Mouse (Mus musculus) layer of hippocampus, postnatal 14 days (tissue): ENCODE measurements around the gene Zfp26. TPM values are rescaled to one million over a fixed set of nuclear protein-coding genes. Genes with fewer than 3 reads are reported as not detected.

ENCODE experiments used
- total RNA-seq, 2 experiments: library from RNA; stranded (reverse); gene quantifications; 2 replicates each; pipeline ENCODE4 v1.2.3; 2021

The Zfp26 gene
- total RNA-seq, 2 experiments from 2014 or later = 25.3 to 28.6 TPM

Other genes with a start within 250 kb of the Zfp26 start
- not detected for gene Olfr871, start 248.0 kb downstream of the Zfp26 start, total RNA-seq
- not detected for gene Olfr872, start 223.0 kb downstream of the Zfp26 start, total RNA-seq
- gene Olfr39, start 177.8 kb downstream of the Zfp26 start, total RNA-seq = not detected
- gene Olfr873, start 161.6 kb downstream of the Zfp26 start, total RNA-seq = not detected
- not detected for gene Olfr18, start 124.1 kb downstream of the Zfp26 start, total RNA-seq
- gene Zfp560, start 75.0 kb downstream of the Zfp26 start, total RNA-seq = 10 to 100 TPM; 12.6 to 13.8 TPM
- gene Zfp426, start 32.6 kb upstream of the Zfp26 start, total RNA-seq = 10 to 100 TPM; 31.7 to 34.5 TPM
- 10 to 100 TPM; 55.8 to 56.1 TPM for gene Zfp266, start 61.3 kb upstream of the Zfp26 start, total RNA-seq
- 10 to 100 TPM; 20.6 to 22.8 TPM for gene Zfp846, start 121.1 kb upstream of the Zfp26 start, total RNA-seq
- gene Ubl5, start 182.7 kb upstream of the Zfp26 start, total RNA-seq = 100 to 1,000 TPM; 310 to 314 TPM
- 10 to 100 TPM; 17.9 to 18.9 TPM for gene Fbxl12, start 184.6 kb upstream of the Zfp26 start, total RNA-seq
- 10 to 100 TPM; 33.8 to 34.0 TPM for gene Pin1, start 191.9 kb upstream of the Zfp26 start, total RNA-seq